Mouse (Mus musculus) adipocyte (in vitro differentiated cells): ENCODE results near the gene P3h2.
A peak's percentile ranks its signal among the peaks of the same experiment; 100 is the strongest.

Source experiments
- DNase-seq: peaks from one replicate; pipeline ENCODE4 v3.0.0-alpha.2; 2016; ENCODE audit warnings: low spot score

P3h2 gene

GRCm38 (mm10) chr16:26105115-26105974 is at the start of gene P3h2:
Gene P3h2 (minus strand): TSS chr16:26105784.
- no peak for DNase-seq

DNA sequence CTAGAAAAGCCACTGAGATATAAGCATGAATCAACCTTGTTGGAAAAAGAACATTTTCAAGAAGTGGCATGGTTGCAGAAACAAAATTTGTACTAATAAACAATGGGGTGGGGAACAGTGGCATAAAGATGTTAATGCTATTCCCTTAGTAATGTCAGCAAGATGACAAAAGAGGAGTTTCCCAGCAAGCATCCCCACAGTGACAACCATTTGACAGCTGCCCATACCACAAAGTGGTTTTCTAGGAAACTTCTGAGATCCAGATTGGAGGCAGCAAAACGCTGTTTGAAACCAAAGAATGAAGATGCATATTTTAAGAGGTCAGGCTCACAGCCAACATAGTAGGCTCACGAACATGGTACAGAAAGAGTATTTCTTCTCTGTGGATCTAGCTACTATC is 46.7 kb upstream of the P3h2 start:
- DNase-seq: no peak

DNA sequence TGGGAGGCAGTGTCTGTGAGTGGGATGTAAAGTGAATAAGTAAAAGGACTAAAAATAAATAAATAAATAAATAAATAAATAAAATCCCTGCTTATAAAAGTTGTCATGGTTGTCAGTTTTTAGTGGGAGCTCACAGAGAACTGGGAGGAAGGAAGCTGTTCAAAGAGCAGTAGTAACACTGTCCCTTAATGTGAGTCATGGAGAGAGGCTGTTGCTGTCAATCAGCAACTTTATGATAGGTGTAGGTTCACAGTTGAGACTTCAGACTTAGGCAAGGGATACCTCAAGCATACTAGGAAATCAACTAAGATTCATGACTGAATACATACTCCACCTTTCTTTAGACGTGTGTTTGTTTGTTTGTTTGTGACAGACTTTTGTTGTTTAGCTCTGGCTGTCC is 45.4 kb upstream of the P3h2 start:
- no peak for DNase-seq

DNA sequence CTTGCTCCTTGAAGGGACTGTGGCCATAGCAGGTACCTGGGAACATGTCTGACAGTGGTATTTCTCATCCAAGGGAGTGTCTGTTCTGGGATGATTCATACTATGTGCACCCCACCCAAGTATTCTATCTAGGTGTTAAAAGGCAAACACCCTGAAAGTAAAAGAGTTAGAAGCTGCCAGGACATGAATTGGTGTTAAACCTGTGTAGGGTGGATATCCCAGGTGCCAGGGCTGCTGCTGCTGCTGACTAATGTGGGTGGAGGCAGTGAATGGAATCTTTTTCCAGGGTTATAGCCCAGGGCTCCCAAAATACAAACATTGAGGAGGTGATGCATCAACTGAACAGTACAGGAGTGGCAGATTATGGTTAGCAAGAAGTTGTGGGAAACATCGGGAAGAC is 41.3 kb upstream of the P3h2 start:
- DNase-seq: no peak

- DNase-seq: no peak
Observed at GRCm38 (mm10) chr16:26131126-26131525, 25.5 kb upstream of the P3h2 start.

DNA sequence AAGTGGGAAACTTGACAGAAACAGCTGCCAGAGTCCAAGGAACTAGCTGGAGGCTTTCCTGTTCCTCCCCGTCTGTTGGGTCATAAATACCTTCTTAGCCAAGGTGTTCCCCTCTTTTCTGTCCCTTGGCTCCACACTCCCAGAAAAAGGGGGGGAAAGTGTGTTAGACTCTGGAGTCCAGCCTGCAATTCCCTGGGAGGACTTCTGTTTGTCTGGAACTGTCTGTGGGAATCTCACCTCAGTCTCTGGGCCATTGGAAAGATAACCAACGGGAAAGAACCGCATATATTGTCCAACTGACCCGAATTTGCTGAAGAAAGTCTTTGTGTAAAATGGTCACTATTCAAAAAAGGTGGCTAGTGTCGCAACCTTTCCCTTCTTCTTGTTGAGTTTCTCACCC is 1.0 kb upstream of the P3h2 start:
- DNase-seq: no peak

DNA sequence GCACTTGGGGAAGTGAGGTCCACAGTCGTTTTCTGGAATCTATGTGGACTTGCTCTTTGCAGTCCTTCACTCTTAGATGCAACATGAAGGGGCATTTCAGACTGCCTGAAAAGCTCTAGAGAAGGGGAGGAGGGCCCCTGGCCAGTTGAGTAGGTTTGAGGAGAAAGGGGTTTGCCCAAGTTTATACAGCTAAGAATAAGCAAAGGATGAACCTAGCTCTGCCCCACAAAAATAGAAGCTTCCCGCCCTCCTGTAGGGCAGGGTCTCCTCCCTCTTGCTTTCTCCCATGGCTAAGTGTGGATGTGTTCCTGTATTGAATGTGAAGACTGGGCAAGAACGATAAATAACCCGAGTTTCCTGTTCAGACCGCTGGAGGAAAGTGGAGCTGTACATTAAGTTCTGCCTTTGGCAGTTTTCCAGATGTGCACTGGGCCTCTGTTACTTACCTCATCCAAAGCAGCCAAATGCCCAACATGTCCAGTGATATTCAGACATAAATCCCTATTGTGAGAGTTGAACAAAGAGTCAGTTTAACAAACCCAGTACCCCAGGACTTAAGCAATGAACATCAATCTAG is 545 bp upstream of the P3h2 start:
- DNase-seq: peak; percentile 41

- DNase-seq: no peak
Observed at GRCm38 (mm10) chr16:26104274-26104673, 1.3 kb downstream of the P3h2 start.

DNA sequence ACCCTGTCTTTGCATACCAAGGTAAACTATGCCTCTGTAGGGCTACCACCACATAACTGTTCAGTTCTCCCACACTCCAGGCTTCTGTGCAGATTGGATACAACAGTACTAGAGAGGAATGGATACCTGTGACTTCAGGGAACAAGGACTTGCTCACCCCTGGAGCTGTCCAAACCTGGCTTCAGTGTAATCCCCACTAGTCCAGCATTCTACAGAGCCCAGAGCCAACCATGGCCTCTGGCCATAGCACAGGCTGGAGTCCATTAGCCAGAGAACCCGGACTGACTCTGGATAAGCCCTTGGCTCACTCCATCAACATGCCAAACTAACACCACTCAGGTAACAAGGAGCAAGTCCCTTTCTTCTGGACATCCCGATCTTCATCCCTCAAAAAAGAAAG is 2.7 kb downstream of the P3h2 start:
- no peak for DNase-seq

DNA sequence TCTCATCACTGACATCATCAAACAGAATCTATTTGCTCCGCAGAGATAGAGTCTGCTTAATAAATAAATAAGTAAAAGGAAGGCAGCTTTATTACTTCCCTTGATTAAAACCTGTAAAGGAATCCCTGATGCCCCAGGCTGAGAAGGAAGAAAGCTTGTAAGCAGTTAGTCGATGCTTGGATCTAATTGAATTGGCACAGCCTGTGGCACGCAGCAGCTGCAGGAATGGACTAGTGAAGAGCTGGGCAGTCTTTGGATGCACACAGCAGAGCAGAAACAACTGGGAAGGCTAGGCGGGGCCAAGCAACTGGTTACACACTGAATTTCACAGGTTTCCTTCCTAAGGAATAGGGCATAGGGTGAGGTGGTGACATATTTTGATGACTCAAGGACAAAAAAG is 5.4 kb downstream of the P3h2 start:
- DNase-seq: no peak

- DNase-seq: no peak
Observed at GRCm38 (mm10) chr16:26095696-26096284, 9.8 kb downstream of the P3h2 start.

- no peak for DNase-seq
Observed at GRCm38 (mm10) chr16:26093888-26094287, 11.7 kb downstream of the P3h2 start.

- DNase-seq: no peak
Observed at GRCm38 (mm10) chr16:26088976-26089375, 16.6 kb downstream of the P3h2 start.

DNA sequence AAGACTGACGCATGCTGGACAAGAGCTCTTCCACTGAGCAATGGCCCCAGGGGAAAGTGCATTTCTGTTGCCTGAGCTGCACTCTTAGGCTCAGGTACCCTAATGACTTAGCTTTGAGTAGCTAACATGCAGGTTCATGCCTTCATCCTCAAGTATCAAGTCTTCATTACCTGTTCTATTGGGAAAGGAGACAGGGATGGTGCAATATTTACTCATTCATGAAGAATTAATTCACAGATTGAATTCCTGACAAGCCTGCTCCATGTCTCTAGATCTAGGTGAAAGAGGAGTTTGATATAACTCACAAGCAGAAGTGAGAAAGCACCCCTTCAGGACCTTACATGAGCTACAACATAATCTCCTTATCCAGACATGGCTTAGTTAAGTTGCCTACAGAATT is 17.3 kb downstream of the P3h2 start:
- DNase-seq: no peak

DNA sequence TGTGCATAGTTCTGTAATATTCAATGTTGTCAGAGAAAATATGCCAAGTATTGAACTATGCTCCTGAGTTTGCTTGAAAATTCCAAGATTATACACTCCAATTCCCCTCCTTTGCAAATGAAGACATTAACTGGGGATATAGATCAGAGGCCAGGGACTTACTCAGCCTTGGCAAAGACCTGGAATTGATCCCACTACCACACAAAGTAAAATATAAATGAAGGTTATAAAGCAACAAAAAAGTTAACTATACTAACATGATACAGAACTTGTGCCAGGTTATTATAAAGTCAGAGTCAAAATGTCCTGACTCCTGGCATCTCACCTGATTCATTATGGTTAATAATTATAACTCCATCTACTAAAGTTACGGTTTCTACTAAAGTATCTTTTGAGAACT is 18.6 kb downstream of the P3h2 start:
- no peak for DNase-seq

DNA sequence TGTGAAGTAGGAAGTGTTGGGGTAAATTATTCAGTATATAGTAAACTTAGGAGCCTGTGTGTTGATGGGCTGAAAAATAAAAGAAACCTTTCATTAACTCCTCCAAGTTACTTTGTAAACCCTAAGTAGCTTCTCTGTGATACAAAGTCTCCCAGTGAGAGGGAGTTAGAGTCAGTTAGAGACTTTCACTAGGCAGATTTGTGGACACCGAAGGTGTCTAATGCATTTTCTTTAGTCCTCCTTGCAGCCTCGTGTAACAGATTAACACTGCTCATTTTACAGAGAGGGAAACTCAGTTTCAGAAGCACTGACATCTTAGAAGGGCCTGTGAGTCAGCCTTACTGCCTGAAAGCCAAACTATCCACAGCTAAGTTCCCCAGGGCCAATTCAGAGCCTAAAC is 20.4 kb downstream of the P3h2 start:
- DNase-seq: no peak

GRCm38 (mm10) chr16:26082831-26083230 is 22.8 kb downstream of the P3h2 start:
- peak; percentile 24 for DNase-seq

DNA sequence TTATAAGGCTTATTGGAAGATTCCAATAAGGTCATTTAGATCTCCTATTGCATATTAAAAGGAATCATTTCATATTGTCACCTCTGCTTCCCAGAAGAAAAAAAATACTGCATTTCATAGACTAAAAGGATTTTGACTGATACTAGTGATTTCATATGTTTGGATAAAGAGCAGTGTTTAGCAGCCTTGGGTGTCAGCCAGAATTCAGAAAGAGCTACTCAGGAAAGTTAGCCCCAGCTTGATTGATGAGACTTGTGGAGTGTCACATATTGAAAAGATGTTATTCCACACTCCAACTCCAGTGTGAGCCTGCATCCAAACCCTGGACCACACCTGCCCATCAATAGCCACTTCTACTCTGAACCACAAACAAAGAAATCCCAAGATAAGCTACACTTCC is 23.2 kb downstream of the P3h2 start:
- DNase-seq: peak; percentile 37

- DNase-seq: no peak
Observed at GRCm38 (mm10) chr16:26078923-26079351, 26.6 kb downstream of the P3h2 start.

DNA sequence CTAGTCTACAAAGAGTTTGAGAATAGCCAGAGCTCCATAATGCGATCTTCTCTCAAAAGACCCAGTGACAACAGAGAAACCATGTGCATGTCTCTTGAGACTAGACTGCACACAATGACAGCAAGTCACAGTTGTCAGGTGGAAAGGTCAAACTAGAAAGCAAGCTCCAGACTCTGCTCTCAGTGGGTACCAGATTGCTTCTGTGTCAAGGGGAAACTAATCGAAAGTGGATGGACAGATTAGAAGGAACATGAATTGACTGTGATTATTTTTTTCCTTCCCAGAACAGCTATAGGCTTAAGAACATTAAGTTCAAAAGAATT is 27.5 kb downstream of the P3h2 start:
- no peak for DNase-seq

- no peak for DNase-seq
Observed at GRCm38 (mm10) chr16:26077246-26078099, 28.1 kb downstream of the P3h2 start.

DNA sequence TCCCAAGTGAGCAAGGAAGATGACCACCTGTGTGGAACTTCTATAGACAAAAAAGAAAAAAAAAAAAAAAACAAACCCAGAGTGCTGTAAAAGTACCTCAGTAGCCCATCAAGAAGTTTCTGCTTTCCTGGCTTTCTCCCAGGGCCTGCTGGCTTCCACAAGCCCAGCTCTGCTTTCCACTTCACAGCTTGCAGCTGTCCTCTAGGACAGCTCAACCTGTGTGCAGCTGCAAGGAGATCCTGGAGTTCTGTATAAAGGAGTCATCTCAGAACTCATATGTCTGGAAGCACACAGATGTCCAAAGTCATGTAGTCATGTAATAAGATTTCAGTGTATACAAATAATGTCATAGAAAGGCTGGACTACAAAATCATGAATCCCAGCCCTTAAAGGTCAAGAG is 30.5 kb downstream of the P3h2 start:
- DNase-seq: no peak

DNA sequence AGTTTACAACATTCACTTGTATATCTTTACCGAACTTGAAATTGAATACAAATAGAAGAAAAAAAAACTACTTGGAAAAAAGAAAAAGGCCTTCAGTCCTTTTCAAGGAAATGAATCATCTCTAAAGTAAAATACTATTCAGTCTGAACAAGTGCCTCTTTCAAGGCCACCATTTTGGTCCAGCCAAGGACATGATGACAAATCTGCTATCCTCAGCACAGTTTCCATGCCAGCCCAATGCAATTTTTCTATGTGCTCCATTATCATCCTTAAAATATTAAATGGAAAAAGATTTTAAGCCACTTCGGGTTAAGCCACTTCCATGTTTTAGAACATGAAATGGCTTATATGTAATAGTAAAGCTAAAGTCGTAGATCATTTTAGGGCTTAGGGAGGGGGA is 35.2 kb downstream of the P3h2 start:
- DNase-seq: no peak
